Mouse (Mus musculus) hindbrain, embryonic 11.5 days (tissue): ENCODE measurements around the gene Arfgef3. TPM values are rescaled to one million over a fixed set of nuclear protein-coding genes. Genes with fewer than 3 reads are reported as not detected.

Experiments used
- ATAC-seq: fragments of 200-750 bp; cut with Nextera tagmentation; 2 replicates; pipeline ENCODE4 v1.8.0; 2017; ENCODE audit warnings: mild to moderate bottlenecking, moderate TSS enrichment, moderate library complexity; ENCODE audit not compliant: low FRiP score
- DNase-seq: peaks from one replicate; pipeline ENCODE4 v3.0.0-alpha.2; 2015; ENCODE audit warnings: low spot score
- H3K27ac ChIP-seq: fragments of 300-500 bp; sonication (generic); 2 replicates; pipeline ENCODE4 v1.5.1; 2014; ENCODE audit warnings: mild to moderate bottlenecking, low read depth, low read length
- H3K27me3 ChIP-seq: fragments of 300-500 bp; sonication (generic); 2 replicates; pipeline ENCODE4 v1.6.1; 2014; ENCODE audit warnings: mild to moderate bottlenecking, low read length, moderate library complexity, mixed read lengths; ENCODE audit not compliant: control insufficient read depth, insufficient read depth
- H3K36me3 ChIP-seq: fragments of 300-500 bp; sonication (generic); 2 replicates; pipeline ENCODE4 v1.6.1; 2014; ENCODE audit warnings: mild to moderate bottlenecking, low read length, moderate library complexity, mixed read lengths; ENCODE audit not compliant: control insufficient read depth, insufficient read depth
- H3K4me1 ChIP-seq: fragments of 300-500 bp; sonication (generic); replicated peaks from 2 replicates; pipeline ENCODE4 v1.6.1; 2014; ENCODE audit warnings: low read length, mixed read lengths; ENCODE audit not compliant: control insufficient read depth, insufficient read depth
- H3K4me2 ChIP-seq: fragments of 300-500 bp; sonication (generic); replicated peaks from 2 replicates; pipeline ENCODE4 v1.6.1; 2014; ENCODE audit warnings: mild to moderate bottlenecking, low read depth, low read length
- H3K4me3 ChIP-seq: fragments of 300-500 bp; sonication (generic); 2 replicates; pipeline ENCODE4 v1.5.1; 2014; ENCODE audit warnings: low read depth, low read length
- H3K9ac ChIP-seq: fragments of 300-500 bp; sonication (generic); 2 replicates; pipeline ENCODE4 v1.6.1; 2014; ENCODE audit warnings: low read depth, low read length
- H3K9me3 ChIP-seq: fragments of 300-500 bp; sonication (generic); 2 replicates; pipeline ENCODE4 v1.6.1; 2016; ENCODE audit warnings: low read length; ENCODE audit not compliant: control insufficient read depth
- WGBS: fragments of 180-500 bp; shearing (Covaris S2); extraction: QIAGEN DNeasy Blood & Tissue Kit; methylation state at CpG from one replicate; pipeline ENCODE4 v1.1.7; 2014; 5-methylcytosine and 5-hydroxymethylcytosine counted together
- polyA plus RNA-seq: library from polyadenylated mRNA; unstranded; fragments of >200 nt; fragmentation: Nextera tagmentation; extraction: Ambion mirVana; gene quantifications from 2 replicates; pipeline ENCODE4 v1.2.1, GENCODE M21; 2014

Gene Arfgef3
- polyA plus RNA-seq: 1.2 and 1.9 TPM in 2 replicates

GRCm38 (mm10) chr10:18743286-18744142 is at the start of gene Arfgef3:
TSS of gene Arfgef3 (minus strand) at chr10:18743949.
- DNase-seq (peak; percentile 69), ATAC-seq (peak; percentile 90)
- Histone ChIP-seq H3K4me1 (no peaks in the 10 kb centered on the region), H3K27ac (0 out of 2 replicates have a peak within 1 kb of the TSS, but pooled peaks have one; percentile 18), H3K27me3 (no peaks in the 10 kb centered on the region), H3K4me3 (peak within 1 kb of the TSS; percentile 43), H3K36me3 (no peaks in the 10 kb centered on the region), H3K9ac (peak within 1 kb of the TSS; percentile 64), H3K4me2 (peak within 1 kb of the TSS; percentile 61), H3K9me3 (no peaks in the 10 kb centered on the region)
- under 1% methylated on average over 50 of the region's 50 CpGs for WGBS

- Histone ChIP-seq H3K9ac (no peak overlapping the region), H3K4me2 (no peak overlapping the region), H3K36me3 (no peaks in the 10 kb centered on the region), H3K4me3 (no peak overlapping the region), H3K27ac (no peak overlapping the region), H3K9me3 (no peaks in the 10 kb centered on the region), H3K4me1 (no peaks in the 10 kb centered on the region), H3K27me3 (no peaks in the 10 kb centered on the region)
- no peak for ATAC-seq
- 88% methylated on average over 4 of the region's 4 CpGs for WGBS
- DNase-seq: no peak
Observed at GRCm38 (mm10) chr10:18790063-18790462, 46.3 kb upstream of the Arfgef3 start.

- Histone ChIP-seq H3K4me1 (no peaks in the 10 kb centered on the region), H3K27me3 (no peaks in the 10 kb centered on the region), H3K9me3 (no peaks in the 10 kb centered on the region), H3K9ac (no peak overlapping the region), H3K4me3 (no peak overlapping the region), H3K27ac (no peak overlapping the region), H3K4me2 (no peak overlapping the region), H3K36me3 (no peaks in the 10 kb centered on the region)
- no peak for DNase-seq
- ATAC-seq: no peak
- WGBS: 74% methylated on average over 1 of the region's 1 CpGs
Observed at GRCm38 (mm10) chr10:18788601-18789000, 44.9 kb upstream of the Arfgef3 start.

- no peak for ATAC-seq
- 84% methylated on average over 1 of the region's 1 CpGs for WGBS
Observed at GRCm38 (mm10) chr10:18786693-18787092, 42.9 kb upstream of the Arfgef3 start, which contains the start of gene Gm4922. TSS of gene Gm4922 (minus strand) at chr10:18786793.

GRCm38 (mm10) chr10:18777546-18777945 is 33.8 kb upstream of the Arfgef3 start:
- H3K9ac ChIP-seq: no peak overlapping the region
- DNase-seq: peak; percentile 6
- no peaks in the 10 kb centered on the region for H3K36me3 ChIP-seq
- no peak for ATAC-seq
- H3K27ac ChIP-seq: no peak overlapping the region
- no peak overlapping the region for H3K4me2 ChIP-seq
- H3K4me1 ChIP-seq: no peaks in the 10 kb centered on the region
- no peaks in the 10 kb centered on the region for H3K27me3 ChIP-seq
- no peak overlapping the region for H3K4me3 ChIP-seq
- H3K9me3 ChIP-seq: no peaks in the 10 kb centered on the region
- 44% methylated on average over 3 of the region's 3 CpGs for WGBS

More at GRCm38 (mm10) chr10:18786693-18787092, 42.9 kb upstream of the Arfgef3 start, which contains the start of gene Gm4922:
- Histone ChIP-seq H3K4me1 (no peaks in the 10 kb centered on the region), H3K4me3 (no peak within 1 kb of the TSS), H3K9me3 (no peaks in the 10 kb centered on the region), H3K4me2 (no peak within 1 kb of the TSS), H3K9ac (no peak within 1 kb of the TSS), H3K27me3 (no peaks in the 10 kb centered on the region), H3K27ac (no peak within 1 kb of the TSS), H3K36me3 (no peaks in the 10 kb centered on the region)
- no peak for DNase-seq

- Histone ChIP-seq H3K9ac (no peak overlapping the region), H3K4me3 (no peak overlapping the region), H3K4me1 (no peaks in the 10 kb centered on the region), H3K27me3 (no peaks in the 10 kb centered on the region), H3K36me3 (no peaks in the 10 kb centered on the region), H3K9me3 (no peaks in the 10 kb centered on the region), H3K4me2 (no peak overlapping the region), H3K27ac (no peak overlapping the region)
- ATAC-seq (no peak), DNase-seq (no peak)
- WGBS: 72% methylated on average over 4 of the region's 4 CpGs
Observed at GRCm38 (mm10) chr10:18772537-18773179, 28.9 kb upstream of the Arfgef3 start.

GRCm38 (mm10) chr10:18769909-18770308 is 26.2 kb upstream of the Arfgef3 start:
- Histone ChIP-seq H3K4me1 (no peaks in the 10 kb centered on the region), H3K9me3 (no peaks in the 10 kb centered on the region), H3K36me3 (no peaks in the 10 kb centered on the region), H3K9ac (no peak overlapping the region), H3K27me3 (no peaks in the 10 kb centered on the region), H3K4me3 (no peak overlapping the region), H3K27ac (no peak overlapping the region), H3K4me2 (no peak overlapping the region)
- WGBS: 55% methylated on average over 5 of the region's 5 CpGs
- DNase-seq (no peak), ATAC-seq (no peak)

- Histone ChIP-seq H3K4me2 (no peak overlapping the region), H3K9ac (no peak overlapping the region), H3K4me1 (no peaks in the 10 kb centered on the region), H3K4me3 (no peak overlapping the region), H3K36me3 (no peaks in the 10 kb centered on the region), H3K9me3 (no peaks in the 10 kb centered on the region), H3K27me3 (no peaks in the 10 kb centered on the region), H3K27ac (no peak overlapping the region)
- 32% methylated on average over 2 of the region's 2 CpGs for whole genome bisulfite sequencing
- no peak for ATAC-seq
- DNase-seq: peak; percentile 71
Observed at GRCm38 (mm10) chr10:18760241-18760640, 16.5 kb upstream of the Arfgef3 start.
